Mouse (Mus musculus): ENCODE measurements around the gene Fam163b.

Gene Fam163b

GRCm38 (mm10) chr2:27141950-27142693 is at the start of gene Fam163b:
TSS of gene Fam163b (minus strand) at chr2:27142491.
- peak; percentile 45 for DNase-seq (ENCODE audit: low spot score)

- no peak for DNase-seq (ENCODE audit: low spot score)
These were observed 47.7 kb upstream of the Fam163b start for GRCm38 (mm10) chr2:27189994-27190393.

- no peak for DNase-seq (ENCODE audit: low spot score)
These were observed 45.2 kb upstream of the Fam163b start for GRCm38 (mm10) chr2:27187531-27187930.

- no peak for DNase-seq (ENCODE audit: low spot score)
These were observed 41.4 kb upstream of the Fam163b start for GRCm38 (mm10) chr2:27183734-27184133.

GRCm38 (mm10) chr2:27181907-27182306 is 39.6 kb upstream of the Fam163b start:
- no peak for DNase-seq (ENCODE audit: low spot score)

GRCm38 (mm10) chr2:27179101-27179500 is 36.8 kb upstream of the Fam163b start:
- no peak for DNase-seq (ENCODE audit: low spot score)

- no peak for DNase-seq (ENCODE audit: low spot score)
These were observed 33.5 kb upstream of the Fam163b start for GRCm38 (mm10) chr2:27175696-27176267.

- no peak for DNase-seq (ENCODE audit: low spot score)
These were observed 32.0 kb upstream of the Fam163b start for GRCm38 (mm10) chr2:27174242-27174641.

- DNase-seq (ENCODE audit: low spot score), result no peak
These were observed 24.7 kb upstream of the Fam163b start for GRCm38 (mm10) chr2:27166999-27167398.

- peak; percentile 77 for DNase-seq (ENCODE audit: low spot score)
These were observed 23.8 kb upstream of the Fam163b start for GRCm38 (mm10) chr2:27166074-27166473.

GRCm38 (mm10) chr2:27164796-27165590 is 22.7 kb upstream of the Fam163b start, which contains the start of gene Dbh:
TSS of gene Dbh (plus strand) at chr2:27165233.
- DNase-seq (ENCODE audit: low spot score), result peak; percentile 81

GRCm38 (mm10) chr2:27163851-27164250 is 21.6 kb upstream of the Fam163b start:
- DNase-seq (ENCODE audit: low spot score), result peak; percentile 62

GRCm38 (mm10) chr2:27162656-27163055 is 20.4 kb upstream of the Fam163b start:
- DNase-seq (ENCODE audit: low spot score), result no peak

GRCm38 (mm10) chr2:27161526-27161925 is 19.2 kb upstream of the Fam163b start:
- no peak for DNase-seq (ENCODE audit: low spot score)

- no peak for DNase-seq (ENCODE audit: low spot score)
These were observed 14.3 kb upstream of the Fam163b start for GRCm38 (mm10) chr2:27156596-27156995.

- no peak for DNase-seq (ENCODE audit: low spot score)
These were observed 12.3 kb upstream of the Fam163b start for GRCm38 (mm10) chr2:27154466-27155185.

GRCm38 (mm10) chr2:27149457-27149856 is 7.2 kb upstream of the Fam163b start:
- no peak for DNase-seq (ENCODE audit: low spot score)

GRCm38 (mm10) chr2:27146840-27147239 is 4.5 kb upstream of the Fam163b start:
- DNase-seq (ENCODE audit: low spot score), result no peak

GRCm38 (mm10) chr2:27144957-27145356 is 2.7 kb upstream of the Fam163b start:
- DNase-seq (ENCODE audit: low spot score), result no peak

- no peak for DNase-seq (ENCODE audit: low spot score)
These were observed 3.9 kb downstream of the Fam163b start for GRCm38 (mm10) chr2:27138356-27138755.

- no peak for DNase-seq (ENCODE audit: low spot score)
These were observed 5.5 kb downstream of the Fam163b start for GRCm38 (mm10) chr2:27136789-27137188.

- no peak for DNase-seq (ENCODE audit: low spot score)
These were observed 6.0 kb downstream of the Fam163b start for GRCm38 (mm10) chr2:27136336-27136735.

Data from layer of hippocampus, adult 11-12 months (tissue).